Mouse (Mus musculus) CD4-positive helper T cell, adult 2 months (primary cell): ENCODE results near the gene Pds5b.
"Not testable (repeated sequence)": the region's sequence is repeated elsewhere in the genome, so short reads cannot be mapped to it uniquely, and the experiment has no call there.

Experiments used
- DNase-seq: peaks from one replicate; pipeline ENCODE4 v3.0.0-alpha.2; 2012; ENCODE audit warnings: low read depth, missing footprints, low spot score

Pds5b gene

DNA sequence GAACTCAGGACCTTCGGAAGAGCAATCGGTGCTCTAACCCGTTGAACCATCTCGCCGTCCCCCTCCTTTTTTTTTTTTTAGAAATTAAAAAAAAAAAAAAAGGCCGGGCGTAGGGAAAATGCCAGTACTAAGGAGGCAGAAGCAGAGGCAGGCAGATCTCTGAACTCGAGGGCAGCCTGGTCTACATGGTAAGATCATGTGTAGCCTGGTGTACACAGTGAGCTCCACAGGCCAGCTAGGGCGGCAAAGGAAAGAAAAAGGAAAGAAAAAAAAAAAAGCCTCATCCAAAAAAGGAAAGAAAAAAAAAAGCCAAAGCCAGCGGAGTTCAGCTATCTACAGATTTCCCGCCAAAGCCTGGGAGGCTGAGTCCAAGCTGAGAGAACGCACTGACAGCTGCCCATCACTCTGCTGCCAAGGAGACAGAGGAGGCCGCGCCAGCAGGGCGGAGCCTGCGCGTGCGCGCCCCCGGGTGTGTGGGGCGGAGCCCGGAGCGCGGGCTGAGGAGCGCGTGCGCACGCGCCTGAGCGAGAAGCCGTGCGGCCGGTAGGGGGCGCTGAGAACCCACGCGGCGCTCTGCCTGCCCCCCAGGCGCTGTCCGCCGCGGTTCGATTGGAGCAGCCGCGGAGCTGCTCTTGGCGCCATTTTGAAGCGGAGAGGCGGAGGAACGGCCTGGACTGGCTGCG, at the start of gene Pds5b:
Gene Pds5b, plus strand, starts transcription at position 587 of the 683 bp plus-strand sequence.
- peak; percentile 99 for DNase-seq

DNA sequence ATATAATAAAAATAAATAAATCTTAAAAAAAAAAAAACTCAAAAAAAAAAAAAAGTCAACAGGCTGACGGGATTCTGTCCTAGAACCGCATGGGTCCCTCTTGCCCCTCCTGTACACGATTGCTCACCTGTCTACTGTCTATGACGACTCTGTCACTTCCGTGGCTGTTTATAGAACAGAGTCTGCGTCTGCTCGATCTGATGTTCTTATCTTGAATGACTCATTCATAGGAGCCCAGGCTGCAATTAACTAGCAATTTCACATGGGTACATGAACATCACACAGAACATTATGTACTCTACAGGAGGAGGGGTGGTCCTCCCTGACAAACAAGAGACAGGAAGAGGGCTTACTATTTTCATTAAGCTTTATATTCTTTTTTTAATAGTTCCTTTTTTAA, 48.0 kb upstream of the Pds5b start:
- DNase-seq, result no peak

DNA sequence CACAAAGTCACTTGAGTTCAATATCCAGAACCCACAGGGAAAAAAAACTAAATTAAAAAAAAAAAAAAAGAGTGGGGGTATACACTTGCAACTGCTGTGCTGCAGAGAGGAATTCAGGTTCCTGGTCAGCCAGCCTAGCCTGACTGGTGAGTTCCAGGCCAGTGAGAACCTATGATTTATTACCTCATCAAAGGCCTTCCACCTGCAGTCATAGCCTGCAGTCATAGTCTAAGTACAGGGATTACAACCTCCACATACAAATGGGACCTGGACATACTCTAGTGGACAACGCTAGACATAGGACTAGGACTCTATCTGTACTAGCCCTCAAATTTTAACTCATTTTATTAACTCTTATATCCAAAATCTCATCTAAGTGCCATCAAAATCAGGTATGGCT, 44.3 kb upstream of the Pds5b start:
- DNase-seq, result no peak

DNA sequence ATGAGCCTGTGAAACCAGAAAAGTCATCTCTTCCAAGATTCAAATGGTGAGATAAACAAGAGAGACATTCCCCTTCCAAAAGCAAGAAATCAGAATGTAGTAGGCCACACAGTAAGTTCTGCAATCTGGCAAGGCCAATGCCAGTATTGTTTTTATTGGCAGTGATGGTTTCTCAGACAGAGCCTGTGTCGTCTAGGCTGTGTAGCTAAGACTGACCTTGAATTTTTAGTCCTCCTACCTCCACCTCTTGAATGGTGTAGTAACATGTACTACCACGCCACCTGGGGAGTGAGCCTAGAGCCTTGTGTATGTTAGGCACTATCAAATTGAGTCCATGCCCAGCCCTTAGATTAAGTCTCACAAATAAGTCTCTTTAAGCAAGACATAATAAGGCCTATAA, 43.8 kb upstream of the Pds5b start:
- no peak for DNase-seq

DNA sequence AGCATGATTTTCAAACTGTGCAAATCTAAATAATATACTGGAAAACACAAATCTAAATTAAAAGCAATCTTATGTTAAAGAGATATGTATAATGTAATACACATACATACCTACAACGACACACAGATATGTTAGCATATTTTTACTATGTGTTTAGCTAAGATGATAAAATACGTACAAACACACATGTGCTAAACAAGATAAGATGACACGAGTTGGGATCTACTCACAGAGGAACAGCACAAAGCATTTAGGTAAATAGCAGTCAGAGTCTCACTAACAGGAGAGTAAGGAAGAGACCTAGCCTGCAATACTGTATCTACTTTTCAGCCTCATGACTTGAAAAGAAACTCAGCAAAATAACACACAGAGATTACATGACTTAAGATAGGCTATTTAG, 32.1 kb upstream of the Pds5b start:
- DNase-seq, result no peak

DNA sequence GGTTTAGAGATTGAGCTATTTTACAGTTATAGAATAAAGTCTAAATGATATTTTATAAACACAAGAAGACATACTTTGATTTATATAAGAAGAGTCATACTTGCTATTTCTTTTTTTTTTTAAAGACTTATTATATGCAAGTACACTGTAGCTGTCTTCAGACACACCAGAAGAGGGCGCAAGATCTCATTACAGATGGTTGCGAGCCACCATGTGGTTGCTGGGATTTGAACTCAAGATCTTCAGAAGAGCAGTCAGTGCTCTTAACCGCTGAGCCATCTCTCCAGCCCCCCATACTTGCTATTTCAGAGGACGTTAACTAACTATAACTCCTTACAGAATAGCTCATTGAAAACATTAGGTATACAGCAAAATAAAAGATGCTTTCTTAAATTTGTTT, 30.1 kb upstream of the Pds5b start:
- not testable (repeated sequence) for DNase-seq

DNA sequence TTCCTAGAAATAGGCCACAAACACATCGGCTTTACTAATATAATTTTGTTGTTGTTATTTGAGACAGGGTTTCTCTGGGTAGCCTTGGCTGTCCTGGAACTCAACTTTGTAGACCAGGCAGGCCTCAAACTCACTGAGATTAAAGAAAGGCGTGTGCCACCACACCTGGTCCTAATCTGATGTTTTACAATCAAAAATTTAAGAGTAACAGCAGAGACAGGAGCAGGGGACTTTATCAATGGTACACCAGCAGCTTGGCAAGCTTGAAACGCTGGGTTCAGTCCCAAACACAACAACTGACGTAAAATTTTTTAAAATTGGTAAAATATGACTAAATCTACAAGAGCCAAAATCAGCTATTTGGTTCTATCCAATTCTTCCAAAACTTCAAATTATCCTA, 28.6 kb upstream of the Pds5b start:
- no peak for DNase-seq

DNA sequence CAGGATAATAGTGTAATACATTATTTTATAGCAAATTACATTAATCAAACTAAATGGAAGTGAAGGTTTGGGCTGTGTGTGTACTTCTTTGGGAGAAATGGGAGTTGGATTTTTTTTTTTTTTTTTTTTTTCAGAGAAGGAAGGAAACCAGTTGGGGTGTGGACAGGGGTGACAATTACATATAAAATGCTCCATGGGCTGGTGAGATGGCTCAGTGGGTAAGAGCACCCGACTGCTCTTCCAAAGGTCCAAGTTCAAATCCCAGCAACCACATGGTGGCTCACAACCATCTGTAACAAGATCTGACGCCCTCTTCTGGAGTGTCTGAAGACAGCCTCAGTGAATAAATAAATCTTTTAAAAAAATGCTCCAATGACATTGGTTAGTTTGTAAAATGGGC, 21.0 kb upstream of the Pds5b start:
- no peak for DNase-seq

DNA sequence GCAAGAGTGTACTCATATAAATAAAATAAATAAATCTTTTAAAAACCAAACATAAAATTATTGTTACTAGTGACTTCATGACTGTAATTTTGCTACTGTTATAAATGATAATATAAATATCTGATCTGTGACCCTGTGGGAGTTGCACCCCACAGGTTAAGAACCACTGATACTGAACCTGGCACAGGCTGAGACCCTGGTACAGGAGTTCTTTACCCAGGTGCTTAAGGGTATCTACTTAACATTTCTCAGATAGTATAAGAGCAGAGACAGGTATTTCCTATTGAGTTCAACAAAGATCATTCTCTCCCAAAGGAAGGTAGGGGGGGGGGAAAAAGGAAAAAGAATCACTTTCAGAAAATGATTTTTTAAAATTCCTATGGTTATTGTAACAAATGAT, 19.0 kb upstream of the Pds5b start:
- DNase-seq, result no peak

DNA sequence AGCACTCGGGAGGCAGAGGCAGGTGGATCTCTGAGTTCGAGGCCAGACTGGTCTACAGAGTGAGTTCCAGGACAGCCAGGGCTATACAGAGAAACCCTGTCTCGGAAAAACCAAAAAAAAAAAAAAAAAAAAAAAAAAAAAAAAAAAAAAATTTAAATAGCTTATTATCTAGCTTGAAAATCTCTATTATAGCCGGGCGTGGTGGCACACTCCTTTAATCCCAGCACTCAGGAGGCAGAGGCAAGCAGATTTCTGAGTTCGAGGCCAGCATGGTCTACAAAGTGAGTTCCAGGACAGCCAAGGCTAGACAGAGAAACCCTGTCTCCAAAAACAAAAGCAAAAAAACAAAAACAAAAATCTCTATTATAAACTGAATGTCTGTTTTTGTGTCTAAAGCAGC, 14.1 kb upstream of the Pds5b start:
- DNase-seq, result not testable (repeated sequence)

DNA sequence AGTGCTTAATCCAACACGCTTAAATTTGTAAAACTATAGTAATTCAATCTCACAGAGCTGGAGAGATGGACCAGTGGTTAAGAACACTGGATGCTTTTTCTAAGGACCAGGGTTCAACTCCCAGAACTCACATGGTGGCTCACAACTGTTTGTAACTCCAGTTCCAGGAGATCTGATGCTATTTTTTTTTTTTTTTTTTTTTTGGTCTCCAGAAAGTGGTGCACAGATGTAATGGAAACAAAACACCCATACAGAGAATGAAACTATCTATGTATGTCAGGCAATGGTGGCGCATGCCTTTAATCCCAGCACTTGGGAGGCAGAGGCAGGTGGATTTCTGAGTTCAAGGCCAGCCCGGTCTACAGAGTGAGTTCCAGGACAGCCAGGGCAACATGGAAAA, 13.2 kb upstream of the Pds5b start:
- peak; percentile 44 for DNase-seq

DNA sequence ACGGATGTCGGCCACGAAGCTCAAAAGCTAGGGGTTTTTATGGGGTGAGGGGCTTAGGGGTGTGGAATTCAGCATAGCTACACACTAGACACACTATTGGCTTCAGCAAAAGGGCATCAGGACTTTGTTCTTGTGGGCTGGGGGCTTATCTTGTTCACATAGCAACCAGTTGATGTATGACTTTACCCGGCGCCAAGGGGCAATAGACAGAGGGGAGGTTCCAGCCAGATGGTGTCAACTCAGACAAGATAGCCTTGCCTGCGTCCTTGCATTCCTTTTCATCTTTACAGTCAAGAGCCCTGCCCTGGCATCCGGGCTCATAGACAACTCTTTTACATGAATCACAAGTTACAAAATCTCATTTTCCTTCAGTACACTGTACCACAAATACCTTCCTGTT, 9.6 kb upstream of the Pds5b start:
- DNase-seq, result not testable (repeated sequence)

DNA sequence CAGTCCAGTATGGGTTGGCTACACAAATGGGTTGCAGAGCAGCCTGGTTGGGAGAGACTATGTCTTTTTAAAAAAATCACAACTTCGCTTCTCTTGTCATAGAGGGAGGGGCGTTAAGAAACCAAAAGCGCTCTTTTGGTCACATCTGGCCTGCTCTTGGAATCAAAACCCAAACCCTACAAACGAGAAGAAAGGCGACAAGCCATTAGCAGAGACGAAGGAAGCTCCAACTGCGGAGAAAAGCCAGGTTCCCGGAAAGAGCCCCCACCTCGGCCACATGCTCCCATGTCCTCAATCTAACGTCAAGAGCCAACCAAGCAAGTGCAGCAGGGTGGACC, 8.8 kb upstream of the Pds5b start:
- DNase-seq, result no peak

DNA sequence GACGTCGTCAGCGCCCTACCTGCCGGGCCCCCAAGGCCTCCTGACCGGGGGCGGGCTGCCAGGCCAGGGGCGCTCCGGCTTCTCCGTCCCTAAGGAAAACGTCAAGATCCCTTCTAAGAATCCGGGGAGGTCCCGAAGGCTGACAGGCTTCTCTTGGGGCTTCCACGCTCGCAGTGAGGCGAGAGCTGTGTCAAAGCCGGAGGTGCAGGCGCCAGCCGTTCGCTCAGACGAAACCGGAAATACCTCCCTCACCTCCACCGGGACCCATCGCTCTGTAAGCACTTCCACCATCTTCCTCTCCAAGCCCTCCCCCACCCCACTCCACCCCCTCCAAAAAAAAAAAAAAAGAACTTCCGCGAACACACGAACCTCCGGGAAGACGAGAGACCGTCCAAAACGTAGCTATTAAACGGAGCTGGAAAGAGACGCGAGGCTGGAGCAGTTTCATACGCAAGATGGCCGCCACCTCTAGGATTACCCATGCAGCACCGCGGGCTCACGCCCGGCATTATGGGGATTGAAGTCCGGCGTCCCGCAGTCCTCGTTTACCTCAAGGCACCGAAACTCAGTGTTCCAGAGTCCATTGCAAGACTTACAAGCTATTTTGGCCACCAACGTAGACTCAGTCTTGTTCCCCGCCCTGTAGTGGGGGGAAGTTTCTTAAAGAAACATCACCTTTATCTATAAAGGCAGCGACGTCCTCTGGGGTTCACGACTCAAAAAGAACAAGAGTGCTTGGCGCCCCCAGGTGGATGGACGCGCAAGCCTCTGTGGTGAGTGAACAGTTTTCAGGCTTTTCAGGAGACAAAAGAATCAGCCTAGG, 8.2 kb upstream of the Pds5b start:
- DNase-seq, result peak; percentile 99

DNA sequence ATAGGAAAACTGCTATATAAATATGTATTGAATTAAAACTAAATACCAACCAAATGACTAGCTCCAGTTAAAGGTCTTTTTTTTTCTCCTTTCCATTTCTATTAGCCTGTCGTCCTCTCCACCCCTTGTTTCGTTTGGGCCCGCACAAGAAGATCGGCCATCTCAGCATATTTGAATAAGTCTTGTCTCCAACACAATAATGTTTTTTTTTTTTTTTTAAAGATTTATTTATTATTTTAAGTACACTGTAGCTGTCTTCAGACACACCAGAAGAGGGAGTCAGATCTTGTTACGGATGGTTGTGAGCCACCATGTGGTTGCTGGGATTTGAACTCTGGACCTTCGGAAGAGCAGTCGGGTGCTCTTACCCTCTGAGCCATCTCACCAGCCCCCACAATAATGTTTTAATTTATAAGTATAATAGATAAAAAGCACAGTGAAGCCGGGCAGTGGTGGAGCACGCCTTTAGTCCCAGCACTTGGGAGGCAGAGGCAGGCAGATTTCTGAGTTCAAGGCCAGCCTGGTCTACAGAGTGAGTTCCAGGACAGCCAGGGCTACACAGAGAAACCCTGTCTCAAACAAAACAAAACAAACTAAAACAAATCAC, 7.3 kb upstream of the Pds5b start, which contains the start of gene N4bp2l2:
Gene N4bp2l2, minus strand, starts transcription at position 51 of the 607 bp plus-strand sequence.
- DNase-seq, result not testable (repeated sequence)

DNA sequence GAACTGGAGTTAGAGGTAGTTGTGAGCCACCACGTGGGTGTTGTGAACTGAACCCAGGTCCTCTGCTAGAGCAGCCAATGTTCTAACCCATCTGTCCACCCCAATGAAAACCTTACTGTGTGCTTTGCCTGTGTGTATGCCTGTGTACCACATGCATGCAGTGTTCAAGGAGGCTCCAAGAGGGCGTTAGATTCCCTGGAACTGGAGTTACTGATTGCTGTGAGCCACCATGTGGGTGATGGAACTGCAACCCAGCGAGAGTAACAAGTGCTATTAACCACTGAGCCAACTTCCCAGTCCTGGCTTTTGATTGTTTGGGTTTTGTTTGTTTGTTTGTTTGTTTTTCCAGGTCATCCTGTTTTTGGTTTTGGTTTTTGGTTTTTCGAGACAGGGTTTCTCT, 4.8 kb upstream of the Pds5b start:
- DNase-seq, result no peak

DNA sequence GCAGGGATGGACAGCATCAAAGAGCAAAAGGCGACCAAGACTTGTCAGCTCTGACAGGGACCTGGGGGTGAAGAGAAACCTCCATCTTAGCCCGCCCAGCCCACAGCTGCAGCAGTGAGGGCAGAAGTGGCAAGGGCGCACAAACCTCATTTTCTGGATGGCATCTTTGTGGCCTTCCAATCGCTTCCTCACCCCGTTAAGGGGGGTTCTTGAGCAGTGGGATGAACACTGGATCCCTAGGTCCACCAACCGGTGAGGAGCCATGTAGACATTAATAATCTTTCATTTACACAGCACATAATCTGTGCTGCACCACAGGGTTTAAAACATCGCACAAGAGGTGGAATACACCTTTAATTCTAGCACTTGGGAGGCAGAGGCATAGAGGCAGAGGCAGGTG, 1.2 kb upstream of the Pds5b start:
- DNase-seq, result no peak

DNA sequence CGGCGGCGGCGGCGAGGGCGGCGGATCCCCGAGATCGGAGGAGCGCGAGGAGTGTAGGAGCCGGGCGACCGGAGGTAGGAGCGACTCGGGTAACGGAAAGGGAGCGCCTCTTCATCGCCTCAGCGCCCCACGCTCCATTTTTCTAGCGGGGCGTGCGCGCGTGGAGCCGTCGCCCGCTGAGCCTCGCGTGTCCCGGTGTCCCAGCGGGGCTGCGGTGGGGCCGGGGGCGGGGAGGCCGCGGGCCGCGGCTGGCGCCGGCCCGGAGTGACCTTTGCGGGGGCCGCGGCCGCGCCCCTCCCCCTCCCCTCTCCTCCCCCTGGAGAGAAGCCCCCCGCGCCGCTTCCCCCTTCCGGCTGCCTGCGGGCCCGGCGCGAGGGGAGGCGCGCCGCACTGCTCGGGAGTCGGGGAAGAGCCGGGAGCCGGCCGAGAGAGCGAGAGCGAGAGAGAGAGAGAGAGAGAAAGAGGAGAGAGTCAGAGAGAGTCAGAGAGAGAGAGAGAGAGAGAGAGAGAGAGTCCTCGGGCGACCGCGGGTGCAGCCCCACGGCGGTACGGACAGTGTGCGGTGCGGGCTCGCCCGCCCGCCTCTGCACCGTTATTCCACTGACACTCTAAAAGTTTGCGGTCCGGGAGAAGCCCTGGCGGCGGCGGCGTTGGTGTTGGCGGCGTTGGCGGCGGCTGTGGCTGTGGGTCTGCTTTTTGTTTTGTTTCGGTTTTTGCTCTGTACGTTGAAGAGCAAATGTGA, 512 bp downstream of the Pds5b start:
- peak; percentile 72 for DNase-seq

DNA sequence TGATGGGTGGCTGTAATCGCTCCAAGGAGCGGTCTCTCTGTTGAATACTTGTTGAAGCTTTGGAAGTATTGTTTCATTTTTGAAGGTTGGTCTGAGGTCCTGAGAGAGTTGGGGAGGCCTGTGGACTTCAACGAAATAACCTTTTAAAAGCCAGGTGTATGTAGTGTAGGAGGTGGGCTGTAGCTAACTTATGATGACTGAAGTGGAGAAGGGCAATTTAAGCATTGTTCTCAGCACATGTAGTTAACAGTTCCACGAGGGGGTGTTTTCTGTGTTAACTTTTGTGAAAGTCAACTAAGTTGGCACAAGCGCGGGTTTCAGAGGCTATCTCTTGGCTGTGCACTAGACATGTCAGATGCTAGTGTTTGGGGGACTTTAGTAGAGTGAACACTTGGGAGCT, 1.3 kb downstream of the Pds5b start:
- DNase-seq, result no peak

DNA sequence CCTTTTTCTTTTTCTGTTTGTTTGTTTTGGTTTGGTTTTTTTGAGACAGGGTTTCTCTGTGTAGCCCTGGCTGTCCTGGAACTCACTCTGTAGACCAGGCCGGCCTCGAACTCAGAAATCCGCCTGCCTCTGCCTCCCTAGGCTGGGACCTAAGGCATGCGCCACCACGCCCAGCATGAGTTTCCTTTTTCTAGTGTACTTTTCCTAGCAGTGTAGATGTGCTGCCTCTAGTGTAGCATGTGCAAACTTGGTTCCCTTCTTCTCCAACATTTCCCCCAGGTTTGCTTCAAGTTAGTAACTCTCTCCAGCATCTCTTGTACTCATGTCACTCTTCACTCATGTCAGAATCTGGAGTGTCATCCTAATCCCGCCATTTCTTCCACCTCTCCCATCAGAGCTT, 9.3 kb downstream of the Pds5b start:
- not testable (repeated sequence) for DNase-seq

DNA sequence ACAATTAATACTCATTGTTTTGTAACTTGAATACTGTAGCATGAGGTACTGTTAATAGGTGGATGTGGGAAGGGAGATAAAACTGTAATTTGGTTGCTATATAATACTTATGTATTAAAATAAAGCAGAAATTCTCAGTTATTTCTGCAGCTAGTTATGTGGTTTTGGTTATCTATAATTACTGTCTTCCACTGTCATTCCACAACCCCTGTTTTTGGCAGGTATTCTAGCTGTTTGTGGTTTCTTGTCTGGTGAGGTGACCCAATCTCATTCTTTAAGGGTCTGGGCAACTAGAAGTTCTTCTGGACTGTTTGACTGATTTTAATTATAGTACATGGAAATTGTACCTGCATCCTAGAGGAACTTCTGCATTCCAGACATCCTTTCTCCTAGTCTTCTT, 17.1 kb downstream of the Pds5b start:
- no peak for DNase-seq

DNA sequence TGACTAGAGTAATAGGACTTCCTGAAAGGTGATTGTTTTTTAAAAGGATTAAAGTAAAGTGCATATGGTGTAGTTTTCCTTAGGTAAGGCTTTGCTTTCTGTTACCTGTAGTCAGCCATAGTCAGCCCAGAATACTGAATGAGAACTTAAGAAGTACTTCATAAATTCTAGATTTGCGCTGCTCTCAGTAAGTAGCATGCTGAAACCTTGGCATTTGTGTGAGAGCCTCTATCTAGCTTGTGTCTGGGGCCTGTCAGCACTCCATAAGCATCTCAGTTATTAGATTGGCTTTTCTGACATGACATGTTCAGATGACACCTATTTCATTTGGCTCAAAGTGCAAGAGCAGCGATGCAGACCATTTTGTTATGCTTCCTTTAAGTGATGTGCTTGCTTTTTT, 19.7 kb downstream of the Pds5b start:
- no peak for DNase-seq
